Mouse (Mus musculus): ENCODE measurements at regions not wholly inside any gene's neighbourhood (a gene's known extent, or its start where the extent isn't known, plus 50 kb on each side); places are given as distances from the start of the nearest gene placed in this dataset.

DNA sequence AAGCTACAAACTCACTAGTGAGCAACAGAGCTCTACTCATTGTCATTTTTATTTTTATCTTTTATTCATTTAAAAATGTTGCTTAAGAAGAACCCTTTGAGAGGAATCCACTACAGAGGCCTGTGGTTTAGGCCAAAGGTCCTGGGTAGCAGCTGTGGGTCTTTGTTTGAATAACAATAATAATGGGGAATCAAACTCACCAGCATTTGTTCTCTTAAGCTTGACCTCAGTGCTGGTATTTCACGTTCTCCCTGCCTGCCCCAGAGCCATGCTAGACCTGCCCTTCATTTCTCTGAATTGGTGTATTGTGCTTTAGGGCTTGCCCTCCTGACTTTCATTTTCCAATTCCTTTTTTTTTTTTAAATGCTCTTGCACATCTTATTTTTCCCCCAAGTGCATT is 232.8 kb upstream of the Hs3st1 start:
- H3K9me3 ChIP-seq (ENCODE audit: control insufficient read depth, low read length) = no peaks in the 10 kb centered on the region
- no peaks in the 10 kb centered on the region for H3K27me3 ChIP-seq (ENCODE audit: control insufficient read depth, insufficient read depth, low read length)
- H3K4me2 ChIP-seq (ENCODE audit: low read depth) = no peak overlapping the region
- DNase-seq (ENCODE audit: low read depth in 3 of 3, low spot score in 3 of 3) = no peak
- no peak overlapping the region for H3K4me3 ChIP-seq (ENCODE audit: insufficient read depth in 1 of 2, low read depth in 2 of 2, low read length in 2 of 2)
- no peak overlapping the region for H3K9ac ChIP-seq (replicated peaks)
- H3K4me1 ChIP-seq (replicated peaks; ENCODE audit: control insufficient read depth in 2 of 2, insufficient read depth in 2 of 2, low read length in 1 of 2) = no peaks in the 10 kb centered on the region
- H3K27ac ChIP-seq = no peak overlapping the region
- no peak for TF ChIP-seq EP300 (IDR thresholded peaks at IDR 0.05; ENCODE audit: low read depth)
- no peak for TF ChIP-seq CTCF (IDR thresholded peaks at IDR 0.05; ENCODE audit: low read depth)
- 4% methylated on average over 1 of the region's 1 CpGs for WGBS (ENCODE audit: insufficient replicate concordance)
- no peak for ATAC-seq (ENCODE audit: insufficient read depth)
- H3K36me3 ChIP-seq (replicated peaks; ENCODE audit: control insufficient read depth, insufficient read depth, low read depth) = no peaks in the 10 kb centered on the region

DNA sequence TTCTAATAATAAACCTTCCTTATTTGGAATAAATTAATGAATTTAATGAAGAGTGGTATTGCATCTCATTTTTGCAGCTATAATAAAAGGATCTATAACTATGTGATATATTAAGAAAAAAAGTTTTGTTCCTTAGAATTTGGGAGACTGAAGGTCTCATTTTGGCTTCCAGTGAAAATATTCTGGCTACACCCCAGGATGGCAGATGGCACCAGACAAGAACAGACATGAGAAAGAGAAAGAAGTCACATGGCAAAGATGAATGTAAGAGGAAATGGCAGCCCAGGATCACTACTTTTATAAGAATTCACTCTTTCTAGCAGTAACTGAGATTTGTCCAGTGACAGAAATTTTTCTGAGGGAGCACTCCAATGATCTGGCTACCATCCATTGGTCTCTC is 209.1 kb upstream of the Hs3st1 start:
- H3K4me3 ChIP-seq (ENCODE audit: insufficient read depth in 1 of 2, low read depth in 2 of 2, low read length in 2 of 2) = no peak overlapping the region
- TF ChIP-seq CTCF (IDR thresholded peaks at IDR 0.05; ENCODE audit: low read depth) = no peak
- TF ChIP-seq EP300 (IDR thresholded peaks at IDR 0.05; ENCODE audit: low read depth) = no peak
- ATAC-seq (ENCODE audit: insufficient read depth) (no peak), DNase-seq (ENCODE audit: low read depth in 3 of 3, low spot score in 3 of 3) (no peak)
- no peaks in the 10 kb centered on the region for H3K9me3 ChIP-seq (ENCODE audit: control insufficient read depth, low read length)
- no peak overlapping the region for H3K4me2 ChIP-seq (ENCODE audit: low read depth)
- no peak overlapping the region for H3K9ac ChIP-seq (replicated peaks)
- no peaks in the 10 kb centered on the region for H3K36me3 ChIP-seq (replicated peaks; ENCODE audit: control insufficient read depth, insufficient read depth, low read depth)
- no peak overlapping the region for H3K27ac ChIP-seq
- no peaks in the 10 kb centered on the region for H3K4me1 ChIP-seq (replicated peaks; ENCODE audit: control insufficient read depth in 2 of 2, insufficient read depth in 2 of 2, low read length in 1 of 2)
- H3K27me3 ChIP-seq (ENCODE audit: control insufficient read depth, insufficient read depth, low read length) = no peaks in the 10 kb centered on the region

DNA sequence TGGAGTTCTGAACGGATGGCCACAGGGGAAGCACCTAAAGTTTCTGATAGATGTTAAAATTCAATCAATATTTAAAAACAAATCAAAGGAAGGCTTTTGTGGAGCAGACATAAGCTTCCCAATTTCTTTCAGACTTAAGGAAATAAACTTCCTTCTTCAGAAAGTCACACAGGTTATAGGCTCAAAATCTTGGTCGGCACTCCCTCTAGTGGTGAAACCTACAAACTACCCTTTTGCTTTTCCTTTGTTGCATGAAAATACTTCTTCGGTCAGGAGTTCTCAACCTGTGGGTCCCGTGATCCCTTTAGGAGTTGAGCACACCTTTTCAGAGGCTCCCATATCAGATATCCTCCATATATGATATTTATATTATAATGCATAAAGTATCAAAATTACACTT is 205.7 kb upstream of the Hs3st1 start:
- WGBS (ENCODE audit: insufficient replicate concordance) = 26% methylated on average over 4 of the region's 4 CpGs
- Histone ChIP-seq H3K4me3 (ENCODE audit: insufficient read depth in 1 of 2, low read depth in 2 of 2, low read length in 2 of 2) (no peak overlapping the region), H3K27me3 (ENCODE audit: control insufficient read depth, insufficient read depth, low read length) (no peaks in the 10 kb centered on the region), H3K9me3 (ENCODE audit: control insufficient read depth, low read length) (no peaks in the 10 kb centered on the region), H3K4me1 (replicated peaks; ENCODE audit: control insufficient read depth in 2 of 2, insufficient read depth in 2 of 2, low read length in 1 of 2) (no peaks in the 10 kb centered on the region), H3K36me3 (replicated peaks; ENCODE audit: control insufficient read depth, insufficient read depth, low read depth) (no peaks in the 10 kb centered on the region), H3K4me2 (ENCODE audit: low read depth) (no peak overlapping the region), H3K27ac (no peak overlapping the region), H3K9ac (replicated peaks) (no peak overlapping the region)
- ATAC-seq (ENCODE audit: insufficient read depth) = no peak
- TF ChIP-seq EP300 (IDR thresholded peaks at IDR 0.05; ENCODE audit: low read depth) (no peak), CTCF (IDR thresholded peaks at IDR 0.05; ENCODE audit: low read depth) (peak; percentile 55)
- peak in 1 of 3 experiments; percentile 1 for DNase-seq (ENCODE audit: low read depth in 3 of 3, low spot score in 3 of 3)

DNA sequence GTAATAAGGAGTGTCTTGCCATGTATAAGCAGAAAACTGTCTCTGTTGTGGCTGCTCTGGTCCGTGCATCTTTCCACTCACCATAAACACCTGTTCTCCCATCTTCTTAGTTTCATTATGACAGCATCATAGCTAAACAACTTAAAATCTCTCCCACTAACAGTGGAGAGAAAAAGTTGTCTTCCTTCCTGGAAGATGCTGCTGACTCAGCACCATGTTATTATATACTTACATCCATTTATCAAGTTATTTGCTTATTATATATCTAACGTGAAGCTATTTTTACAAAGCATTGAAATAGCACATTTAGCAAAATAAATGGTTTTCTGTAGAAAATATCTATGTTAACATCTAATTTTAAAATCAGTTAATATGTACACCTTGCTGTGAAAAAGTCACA is 180.3 kb upstream of the Hs3st1 start:
- Histone ChIP-seq H3K36me3 (replicated peaks; ENCODE audit: control insufficient read depth, insufficient read depth, low read depth) (no peaks in the 10 kb centered on the region), H3K4me1 (replicated peaks; ENCODE audit: control insufficient read depth in 2 of 2, insufficient read depth in 2 of 2, low read length in 1 of 2) (no peaks in the 10 kb centered on the region), H3K9ac (replicated peaks) (no peak overlapping the region), H3K27ac (no peak overlapping the region), H3K4me3 (ENCODE audit: insufficient read depth in 1 of 2, low read depth in 2 of 2, low read length in 2 of 2) (no peak overlapping the region), H3K27me3 (ENCODE audit: control insufficient read depth, insufficient read depth, low read length) (no peaks in the 10 kb centered on the region), H3K4me2 (ENCODE audit: low read depth) (no peak overlapping the region), H3K9me3 (ENCODE audit: control insufficient read depth, low read length) (no peaks in the 10 kb centered on the region)
- WGBS (ENCODE audit: insufficient replicate concordance) = 68% methylated on average over 2 of the region's 2 CpGs
- no peak for ATAC-seq (ENCODE audit: insufficient read depth)
- TF ChIP-seq CTCF (IDR thresholded peaks at IDR 0.05; ENCODE audit: low read depth) (no peak), EP300 (IDR thresholded peaks at IDR 0.05; ENCODE audit: low read depth) (no peak)
- no peak for DNase-seq (ENCODE audit: low read depth in 3 of 3, low spot score in 3 of 3)

DNA sequence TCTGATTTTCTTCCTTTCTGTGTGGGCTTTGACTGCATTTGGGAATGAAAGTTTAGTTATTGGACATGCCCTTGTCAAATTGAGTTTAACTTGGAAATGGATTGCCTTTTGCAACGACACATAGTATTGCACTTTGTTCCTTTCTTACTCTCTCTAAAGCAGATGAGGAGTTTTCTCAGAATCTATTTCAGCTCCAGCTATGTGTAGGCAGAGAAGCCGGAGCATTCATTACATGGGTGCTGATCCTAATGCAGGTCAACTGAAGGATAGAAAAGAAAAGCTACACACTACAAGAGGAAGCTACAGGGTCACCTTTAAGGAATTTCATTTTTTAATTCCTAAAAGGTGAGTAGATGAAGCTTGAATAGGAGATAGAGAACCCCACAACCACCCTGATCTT is 176.6 kb upstream of the Hs3st1 start:
- DNase-seq (ENCODE audit: low read depth in 3 of 3, low spot score in 3 of 3) (no peak), ATAC-seq (ENCODE audit: insufficient read depth) (no peak)
- H3K27me3 ChIP-seq (ENCODE audit: control insufficient read depth, insufficient read depth, low read length) = no peaks in the 10 kb centered on the region
- WGBS (ENCODE audit: insufficient replicate concordance) = 56% methylated on average over 2 of the region's 2 CpGs
- no peak for TF ChIP-seq CTCF (IDR thresholded peaks at IDR 0.05; ENCODE audit: low read depth)
- no peak for TF ChIP-seq EP300 (IDR thresholded peaks at IDR 0.05; ENCODE audit: low read depth)
- H3K4me1 ChIP-seq (replicated peaks; ENCODE audit: control insufficient read depth in 2 of 2, insufficient read depth in 2 of 2, low read length in 1 of 2) = no peaks in the 10 kb centered on the region
- no peaks in the 10 kb centered on the region for H3K9me3 ChIP-seq (ENCODE audit: control insufficient read depth, low read length)
- no peak overlapping the region for H3K9ac ChIP-seq (replicated peaks)
- H3K36me3 ChIP-seq (replicated peaks; ENCODE audit: control insufficient read depth, insufficient read depth, low read depth) = no peaks in the 10 kb centered on the region
- H3K4me3 ChIP-seq (ENCODE audit: insufficient read depth in 1 of 2, low read depth in 2 of 2, low read length in 2 of 2) = no peak overlapping the region
- no peak overlapping the region for H3K4me2 ChIP-seq (ENCODE audit: low read depth)
- H3K27ac ChIP-seq = no peak overlapping the region

DNA sequence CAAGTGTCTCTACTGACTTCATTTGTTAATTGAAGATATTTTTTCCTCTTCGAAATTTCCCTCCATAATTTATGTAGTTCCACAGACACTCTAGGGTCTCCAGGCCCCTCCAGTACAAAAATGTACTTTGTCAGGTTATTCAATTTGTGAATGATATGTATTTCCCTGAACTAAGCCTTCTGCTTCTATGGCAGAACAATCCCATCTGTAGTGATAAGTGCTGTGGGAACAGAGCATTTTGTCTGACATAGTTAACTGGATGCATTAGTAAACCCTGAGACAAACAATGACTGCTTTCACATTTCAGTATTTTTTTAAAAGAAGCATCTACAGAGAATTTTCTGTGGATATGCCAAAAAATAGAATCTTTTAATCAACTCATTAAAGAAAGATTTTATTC is 154.1 kb upstream of the Hs3st1 start:
- H3K4me2 ChIP-seq (ENCODE audit: low read depth) = no peak overlapping the region
- no peak for ATAC-seq (ENCODE audit: insufficient read depth)
- no peak overlapping the region for H3K4me3 ChIP-seq (ENCODE audit: insufficient read depth in 1 of 2, low read depth in 2 of 2, low read length in 2 of 2)
- no peaks in the 10 kb centered on the region for H3K9me3 ChIP-seq (ENCODE audit: control insufficient read depth, low read length)
- no peaks in the 10 kb centered on the region for H3K27me3 ChIP-seq (ENCODE audit: control insufficient read depth, insufficient read depth, low read length)
- TF ChIP-seq CTCF (IDR thresholded peaks at IDR 0.05; ENCODE audit: low read depth) = no peak
- no peak for TF ChIP-seq EP300 (IDR thresholded peaks at IDR 0.05; ENCODE audit: low read depth)
- 56% methylated on average over 1 of the region's 1 CpGs for WGBS (ENCODE audit: insufficient replicate concordance)
- no peaks in the 10 kb centered on the region for H3K4me1 ChIP-seq (replicated peaks; ENCODE audit: control insufficient read depth in 2 of 2, insufficient read depth in 2 of 2, low read length in 1 of 2)
- no peak overlapping the region for H3K27ac ChIP-seq
- no peak for DNase-seq (ENCODE audit: low read depth in 3 of 3, low spot score in 3 of 3)
- H3K9ac ChIP-seq (replicated peaks) = no peak overlapping the region
- H3K36me3 ChIP-seq (replicated peaks; ENCODE audit: control insufficient read depth, insufficient read depth, low read depth) = no peaks in the 10 kb centered on the region
